Mouse (Mus musculus) ES-Bruce4 (cell line): ENCODE data around the gene BC048562. TPM values are rescaled to one million over a fixed set of nuclear protein-coding genes. Genes with fewer than 3 reads are reported as not detected.

Source experiments
- H3K27ac ChIP-seq: 2 replicates; pipeline ENCODE4 v1.5.1; 2012; ENCODE audit warnings: low read length, inconsistent platforms; ENCODE audit not compliant: insufficient read depth
- H3K27me3 ChIP-seq: 2 replicates; pipeline ENCODE4 v1.6.1; 2012; ENCODE audit warnings: mild to moderate bottlenecking, low read length, inconsistent platforms; ENCODE audit not compliant: control insufficient read depth, poor library complexity, insufficient read depth, severe bottlenecking
- H3K36me3 ChIP-seq: 2 replicates; pipeline ENCODE4 v1.6.1; 2012; ENCODE audit warnings: inconsistent platforms, mild to moderate bottlenecking, low read length, moderate library complexity; ENCODE audit not compliant: control insufficient read depth, poor library complexity, insufficient read depth, severe bottlenecking
- H3K4me1 ChIP-seq: one replicate; pipeline ENCODE4 v1.8.1; 2011; ENCODE audit warnings: low read length; ENCODE audit not compliant: control insufficient read depth, insufficient read depth
- H3K4me3 ChIP-seq: 2 replicates; pipeline ENCODE4 v1.5.1; 2011; ENCODE audit warnings: low read depth, mild to moderate bottlenecking, low read length
- H3K9ac ChIP-seq: 2 replicates; pipeline ENCODE4 v1.6.1; 2012; ENCODE audit warnings: low read depth, mild to moderate bottlenecking, inconsistent platforms; ENCODE audit not compliant: poor library complexity, severe bottlenecking
- H3K9me3 ChIP-seq: replicated peaks from 2 replicates; pipeline ENCODE4 v1.6.1; 2012; ENCODE audit warnings: mild to moderate bottlenecking, low read length, inconsistent platforms; ENCODE audit not compliant: control insufficient read depth, poor library complexity, insufficient read depth, severe bottlenecking
- CTCF ChIP-seq: IDR thresholded peaks from one replicate; pipeline ENCODE4 v1.8.1; 2011; ENCODE audit warnings: low read depth, low read length
- EP300 ChIP-seq: IDR thresholded peaks from 2 replicates; pipeline ENCODE4 v1.6.1; 2011; ENCODE audit warnings: low read depth, low read length; ENCODE audit not compliant: insufficient read depth
- POLR2A ChIP-seq: IDR thresholded peaks from one replicate; pipeline ENCODE4 v1.8.1; 2011; ENCODE audit warnings: low read length; ENCODE audit not compliant: insufficient read depth
- polyA plus RNA-seq: library from polyadenylated mRNA; stranded (reverse); fragments of >200 nt; gene quantifications from 2 replicates; pipeline ENCODE4 v1.2.4, GENCODE M21; 2011; ENCODE audit warnings: low read depth; ENCODE audit not compliant: missing spikeins, insufficient read depth, insufficient read length

Gene BC048562
- polyA plus RNA-seq, 1 experiment = not detected

- Histone ChIP-seq H3K9ac (no peak overlapping the region), H3K36me3 (no peaks in the 10 kb centered on the region), H3K27ac (no peak overlapping the region), H3K9me3 (no peaks in the 10 kb centered on the region), H3K4me3 (no peak overlapping the region), H3K27me3 (no peaks in the 10 kb centered on the region), H3K4me1 (peaks cover 3% of the 10 kb centered on the region)
- TF ChIP-seq EP300 = no peak
- TF ChIP-seq POLR2A = no peak
- no peak for TF ChIP-seq CTCF
Observed at GRCm38 (mm10) chr9:108484021-108484420, 47.7 kb downstream of the BC048562 start.

GRCm38 (mm10) chr9:108485301-108485875 lies 49.1 kb downstream of the BC048562 start:
- no peaks in the 10 kb centered on the region for H3K36me3 ChIP-seq
- no peak for TF ChIP-seq CTCF
- no peak for TF ChIP-seq EP300
- TF ChIP-seq POLR2A = no peak
- H3K9ac ChIP-seq = no peak overlapping the region
- H3K27ac ChIP-seq = no peak overlapping the region
- no peaks in the 10 kb centered on the region for H3K27me3 ChIP-seq
- H3K4me1 ChIP-seq = peaks cover 3% of the 10 kb centered on the region
- no peaks in the 10 kb centered on the region for H3K9me3 ChIP-seq
- no peak overlapping the region for H3K4me3 ChIP-seq

GRCm38 (mm10) chr9:108486973-108487530 lies 50.8 kb downstream of the BC048562 start:
- H3K36me3 ChIP-seq = no peaks in the 10 kb centered on the region
- H3K27me3 ChIP-seq = no peaks in the 10 kb centered on the region
- no peak overlapping the region for H3K4me3 ChIP-seq
- H3K4me1 ChIP-seq = no peaks in the 10 kb centered on the region
- no peak overlapping the region for H3K9ac ChIP-seq
- no peaks in the 10 kb centered on the region for H3K9me3 ChIP-seq
- no peak overlapping the region for H3K27ac ChIP-seq
- TF ChIP-seq CTCF (no peak), EP300 (no peak)

GRCm38 (mm10) chr9:108488403-108488802 lies 52.1 kb downstream of the BC048562 start:
- Histone ChIP-seq H3K36me3 (peaks cover 8% of the 10 kb centered on the region), H3K4me1 (no peaks in the 10 kb centered on the region), H3K27ac (no peak overlapping the region), H3K4me3 (peak overlapping the region; percentile 23), H3K27me3 (no peaks in the 10 kb centered on the region), H3K9me3 (no peaks in the 10 kb centered on the region), H3K9ac (no peak overlapping the region)
- no peak for TF ChIP-seq POLR2A
- no peak for TF ChIP-seq CTCF
- TF ChIP-seq EP300 = no peak

- TF ChIP-seq POLR2A (no peak), EP300 (no peak), CTCF (no peak)
- Histone ChIP-seq H3K27me3 (no peaks in the 10 kb centered on the region), H3K4me1 (no peaks in the 10 kb centered on the region), H3K27ac (peak overlapping the region; percentile 88), H3K9me3 (no peaks in the 10 kb centered on the region), H3K9ac (0 out of 2 replicates have a peak overlapping the region, but pooled peaks have one; percentile 85), H3K4me3 (no peak overlapping the region), H3K36me3 (peaks cover 16% of the 10 kb centered on the region)
Observed at GRCm38 (mm10) chr9:108489215-108489614, 52.9 kb downstream of the BC048562 start.
